Mouse (Mus musculus): ENCODE measurements at regions not wholly inside any gene's neighbourhood (a gene's known extent, or its start where the extent isn't known, plus 50 kb on each side); places are given as distances from the start of the nearest gene placed in this dataset.

GRCm38 (mm10) chr13:3744870-3745269, 59.2 kb downstream of the Calml3 start:
- 94% methylated on average over 3 of the region's 3 CpGs for WGBS

DNA sequence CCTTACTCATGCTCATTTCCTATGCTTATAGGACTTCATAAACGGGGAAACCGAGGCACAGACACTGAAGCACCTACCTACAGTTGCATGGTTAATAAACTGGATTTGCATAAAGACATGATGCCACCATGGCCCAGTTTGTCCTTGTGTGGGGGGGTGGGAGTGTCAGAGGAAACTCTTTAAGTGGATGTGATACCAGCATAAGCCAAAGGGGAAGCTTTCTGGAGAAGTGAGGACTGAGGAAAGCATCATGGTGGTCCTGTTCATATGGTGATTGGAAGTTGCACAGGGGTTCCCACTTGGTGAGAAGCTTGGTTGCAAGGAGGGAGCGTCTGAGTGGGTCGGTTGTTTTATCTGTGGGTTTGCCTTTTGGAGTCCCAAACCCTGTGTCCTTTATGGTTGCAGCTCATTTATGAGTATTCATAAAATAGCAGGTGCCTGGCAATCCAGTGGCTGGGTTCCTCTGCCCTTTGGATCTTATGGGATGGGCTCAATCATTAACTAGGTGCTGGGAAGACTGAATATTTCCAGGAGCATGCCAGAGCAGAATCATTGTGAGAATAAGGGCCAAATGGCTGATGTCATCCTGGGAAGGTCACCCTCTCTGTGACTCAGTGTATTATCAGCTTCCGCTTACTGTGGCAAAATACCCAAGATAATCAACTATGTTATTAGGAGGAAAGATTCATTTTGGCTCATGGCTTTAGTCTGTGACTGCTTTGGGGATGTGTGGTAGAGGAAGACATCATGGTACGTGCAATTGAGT, 60.2 kb downstream of the Calml3 start:
- Histone ChIP-seq H3K9ac (ENCODE audit: low read depth, low read length) (no peak overlapping the region), H3K27ac (replicated peaks; ENCODE audit: insufficient read depth, low read depth, low read length) (peak overlapping the region; percentile 49)

More at GRCm38 (mm10) chr13:3744870-3745269, 59.2 kb downstream of the Calml3 start:
- no peak overlapping the region for H3K4me3 ChIP-seq (ENCODE audit: insufficient read depth, low read depth, low read length)
- peaks cover 15% of the 10 kb centered on the region for H3K4me1 ChIP-seq (ENCODE audit: control insufficient read depth, insufficient read depth, low read length)
- no peaks in the 10 kb centered on the region for H3K79me2 ChIP-seq (ENCODE audit: control insufficient read depth, insufficient read depth, low read length)
- TF ChIP-seq CTCF (IDR thresholded peaks at IDR 0.05; ENCODE audit: low read depth, low read length): no peak
- TF ChIP-seq POLR2A (IDR thresholded peaks at IDR 0.05; ENCODE audit: extremely low read depth, insufficient read depth, low read length): no peak
- H3K27me3 ChIP-seq (ENCODE audit: control insufficient read depth, insufficient read depth, low read length): no peaks in the 10 kb centered on the region
- no peak overlapping the region for H3K9ac ChIP-seq (ENCODE audit: low read depth, low read length)
- H3K27ac ChIP-seq (replicated peaks; ENCODE audit: insufficient read depth, low read depth, low read length): no peak overlapping the region
- DNase-seq (ENCODE audit: extremely low read depth, low read depth, low spot score): no peak
- H3K36me3 ChIP-seq (ENCODE audit: control insufficient read depth, insufficient read depth, low read length): no peaks in the 10 kb centered on the region

DNA sequence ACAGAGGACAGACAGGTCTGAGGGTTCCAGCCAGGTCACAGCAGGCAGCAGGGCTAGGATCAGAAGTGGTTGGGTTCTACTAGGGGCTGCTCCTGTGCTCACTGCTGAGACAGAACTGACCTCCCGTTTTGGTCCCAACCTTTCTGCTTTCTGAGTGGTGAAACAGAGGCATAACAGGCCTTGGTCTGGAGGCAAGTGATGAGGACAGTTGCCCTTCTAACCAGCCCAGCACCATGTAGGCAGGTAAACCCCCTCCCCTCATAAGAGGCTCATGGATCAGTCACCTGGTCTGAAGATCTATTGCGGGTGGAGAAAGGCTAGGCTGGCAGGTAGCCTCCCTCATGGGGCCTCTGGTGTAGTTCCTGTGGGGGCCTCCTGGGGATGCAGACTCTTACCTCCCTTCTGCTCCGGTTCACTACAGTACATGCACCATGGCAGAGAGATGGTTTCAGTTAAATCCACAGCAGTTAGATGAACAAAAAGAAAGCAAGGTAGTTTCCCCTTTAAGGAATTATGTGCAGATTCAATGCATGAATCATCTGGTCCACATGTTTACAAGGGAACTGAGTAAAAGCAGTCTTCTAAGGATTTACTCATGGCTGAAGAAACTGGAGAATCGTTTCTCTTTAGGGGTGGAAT, 61.2 kb downstream of the Calml3 start:
- no peaks in the 10 kb centered on the region for H3K79me2 ChIP-seq (ENCODE audit: control insufficient read depth, insufficient read depth, low read length)
- H3K36me3 ChIP-seq (ENCODE audit: control insufficient read depth, insufficient read depth, low read length): no peaks in the 10 kb centered on the region
- no peaks in the 10 kb centered on the region for H3K27me3 ChIP-seq (ENCODE audit: control insufficient read depth, insufficient read depth, low read length)
- no peak for DNase-seq (ENCODE audit: extremely low read depth, low read depth, low spot score)
- WGBS: 59% methylated on average over 4 of the region's 4 CpGs
- H3K4me3 ChIP-seq (ENCODE audit: insufficient read depth, low read depth, low read length): no peak overlapping the region
- no peak for TF ChIP-seq POLR2A (IDR thresholded peaks at IDR 0.05; ENCODE audit: extremely low read depth, insufficient read depth, low read length)
- TF ChIP-seq CTCF (IDR thresholded peaks at IDR 0.05; ENCODE audit: low read depth, low read length): no peak
- H3K9ac ChIP-seq (ENCODE audit: low read depth, low read length): no peak overlapping the region
- H3K4me1 ChIP-seq (ENCODE audit: control insufficient read depth, insufficient read depth, low read length): peaks cover 11% of the 10 kb centered on the region
- H3K27ac ChIP-seq (replicated peaks; ENCODE audit: insufficient read depth, low read depth, low read length): no peak overlapping the region

More for the DNA sequence above, 60.2 kb downstream of the Calml3 start:
- H3K4me3 ChIP-seq (ENCODE audit: insufficient read depth, low read depth, low read length): no peak overlapping the region
- TF ChIP-seq CTCF (IDR thresholded peaks at IDR 0.05; ENCODE audit: low read depth, low read length) (no peak), POLR2A (IDR thresholded peaks at IDR 0.05; ENCODE audit: extremely low read depth, insufficient read depth, low read length) (no peak)
- no peaks in the 10 kb centered on the region for H3K36me3 ChIP-seq (ENCODE audit: control insufficient read depth, insufficient read depth, low read length)
- WGBS: 47% methylated on average over 6 of the region's 6 CpGs
- peaks cover 11% of the 10 kb centered on the region for H3K4me1 ChIP-seq (ENCODE audit: control insufficient read depth, insufficient read depth, low read length)
- H3K79me2 ChIP-seq (ENCODE audit: control insufficient read depth, insufficient read depth, low read length): no peaks in the 10 kb centered on the region
- H3K27me3 ChIP-seq (ENCODE audit: control insufficient read depth, insufficient read depth, low read length): no peaks in the 10 kb centered on the region
- DNase-seq (ENCODE audit: extremely low read depth, low read depth, low spot score): peak; percentile 96

DNA sequence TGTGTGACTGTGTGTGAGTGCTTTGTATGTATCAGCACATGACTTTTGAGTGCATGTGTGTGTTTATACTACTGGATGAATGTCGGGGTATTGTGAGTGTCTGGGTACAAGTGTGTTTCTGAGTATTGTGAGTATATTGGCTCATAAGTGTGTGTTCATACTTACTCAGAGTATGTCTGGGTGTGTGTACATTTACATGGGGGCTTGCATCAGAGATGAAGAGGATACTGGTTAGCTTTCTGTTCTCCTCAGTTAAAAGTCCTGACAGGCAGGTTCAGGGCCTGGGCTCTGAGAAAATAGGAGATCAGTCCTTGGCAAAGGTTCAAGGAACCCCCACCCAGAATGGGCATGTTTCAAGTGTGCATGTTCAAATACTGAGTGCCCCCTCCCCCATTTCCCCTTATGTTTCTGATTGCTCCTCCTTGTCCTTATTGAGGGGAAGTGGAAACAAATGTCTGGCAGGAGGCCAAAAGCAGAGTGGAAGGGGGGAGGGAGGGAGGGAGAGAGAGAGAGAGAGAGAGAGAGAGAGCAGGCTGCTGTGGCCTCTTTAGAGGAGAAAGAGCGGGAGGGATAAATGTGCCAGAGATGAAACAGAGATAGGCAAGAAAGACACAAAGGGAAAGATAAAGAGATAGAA, 61.9 kb downstream of the Calml3 start:
- Histone ChIP-seq H3K27ac (replicated peaks; ENCODE audit: insufficient read depth, low read depth, low read length) (no peak overlapping the region), H3K36me3 (ENCODE audit: control insufficient read depth, insufficient read depth, low read length) (no peaks in the 10 kb centered on the region), H3K27me3 (ENCODE audit: control insufficient read depth, insufficient read depth, low read length) (no peaks in the 10 kb centered on the region), H3K79me2 (ENCODE audit: control insufficient read depth, insufficient read depth, low read length) (no peaks in the 10 kb centered on the region), H3K4me1 (ENCODE audit: control insufficient read depth, insufficient read depth, low read length) (peaks cover 11% of the 10 kb centered on the region), H3K9ac (ENCODE audit: low read depth, low read length) (no peak overlapping the region), H3K4me3 (ENCODE audit: insufficient read depth, low read depth, low read length) (no peak overlapping the region)
- no peak for DNase-seq (ENCODE audit: extremely low read depth, low read depth, low spot score)
- WGBS: 75% methylated on average over 2 of the region's 2 CpGs
- no peak for TF ChIP-seq POLR2A (IDR thresholded peaks at IDR 0.05; ENCODE audit: extremely low read depth, insufficient read depth, low read length)
- TF ChIP-seq CTCF (IDR thresholded peaks at IDR 0.05; ENCODE audit: low read depth, low read length): no peak

GRCm38 (mm10) chr13:3730699-3731021, 73.5 kb downstream of the Calml3 start:
- Histone ChIP-seq H3K36me3 (ENCODE audit: control insufficient read depth, insufficient read depth, low read length) (no peaks in the 10 kb centered on the region), H3K27ac (replicated peaks; ENCODE audit: insufficient read depth, low read depth, low read length) (no peak overlapping the region), H3K79me2 (ENCODE audit: control insufficient read depth, insufficient read depth, low read length) (no peaks in the 10 kb centered on the region), H3K4me3 (ENCODE audit: insufficient read depth, low read depth, low read length) (no peak overlapping the region), H3K9ac (ENCODE audit: low read depth, low read length) (no peak overlapping the region), H3K4me1 (ENCODE audit: control insufficient read depth, insufficient read depth, low read length) (no peaks in the 10 kb centered on the region), H3K27me3 (ENCODE audit: control insufficient read depth, insufficient read depth, low read length) (no peaks in the 10 kb centered on the region)
- no peak for TF ChIP-seq POLR2A (IDR thresholded peaks at IDR 0.05; ENCODE audit: extremely low read depth, insufficient read depth, low read length)
- no peak for TF ChIP-seq CTCF (IDR thresholded peaks at IDR 0.05; ENCODE audit: low read depth, low read length)
- 72% methylated on average over 2 of the region's 2 CpGs for WGBS
- no peak for DNase-seq (ENCODE audit: extremely low read depth, low read depth, low spot score)

All from liver, adult 2 months (tissue).